Mouse (Mus musculus) limb, embryonic 11.5 days (tissue): ENCODE data around the gene Slc25a10. TPM values are rescaled to one million over a fixed set of nuclear protein-coding genes. Genes with fewer than 3 reads are reported as not detected.

Experiments
- ATAC-seq: fragments of 200-750 bp; cut with Nextera tagmentation; 2 replicates; pipeline ENCODE4 v1.8.0; 2017; ENCODE audit warnings: low read depth; ENCODE audit not compliant: insufficient number of reproducible peaks, low FRiP score, low TSS enrichment
- DNase-seq: peaks from one replicate; pipeline ENCODE4 v3.0.0-alpha.2; 2015; ENCODE audit warnings: low spot score
- H3K27ac ChIP-seq: fragments of 300-500 bp; sonication (generic); replicated peaks from 2 replicates; pipeline ENCODE4 v1.5.1; 2014; ENCODE audit warnings: low read depth, mild to moderate bottlenecking, low read length
- H3K27me3 ChIP-seq: fragments of 300-500 bp; sonication (generic); 2 replicates; pipeline ENCODE4 v1.6.1; 2014; ENCODE audit warnings: mild to moderate bottlenecking, low read length, mixed read lengths; ENCODE audit not compliant: control insufficient read depth, insufficient read depth
- H3K36me3 ChIP-seq: fragments of 300-500 bp; sonication (generic); 2 replicates; pipeline ENCODE4 v1.6.1; 2014; ENCODE audit warnings: mild to moderate bottlenecking, low read length, moderate library complexity, mixed read lengths; ENCODE audit not compliant: control insufficient read depth, insufficient read depth
- H3K4me1 ChIP-seq: fragments of 300-500 bp; sonication (generic); 2 replicates; pipeline ENCODE4 v1.6.1; 2014; ENCODE audit warnings: low read length, mixed read lengths; ENCODE audit not compliant: control insufficient read depth, insufficient read depth
- H3K4me2 ChIP-seq: fragments of 300-500 bp; sonication (generic); 2 replicates; pipeline ENCODE4 v1.6.1; 2014; ENCODE audit warnings: low read depth, mild to moderate bottlenecking, moderate library complexity; ENCODE audit not compliant: severe bottlenecking
- H3K4me3 ChIP-seq: fragments of 300-500 bp; sonication (generic); 2 replicates; pipeline ENCODE4 v1.5.1; 2014; ENCODE audit warnings: low read depth, low read length
- H3K9ac ChIP-seq: fragments of 300-500 bp; sonication (generic); 2 replicates; pipeline ENCODE4 v1.6.1; 2014; ENCODE audit warnings: mild to moderate bottlenecking, low read length
- H3K9me3 ChIP-seq: fragments of 300-500 bp; sonication (generic); 2 replicates; pipeline ENCODE4 v1.6.1; 2016; ENCODE audit warnings: low read length; ENCODE audit not compliant: control insufficient read depth
- WGBS: fragments of 180-500 bp; shearing (Covaris S2); extraction: QIAGEN DNeasy Blood & Tissue Kit; methylation state at CpG from one replicate; pipeline ENCODE4 v1.1.7; 2014; 5-methylcytosine and 5-hydroxymethylcytosine counted together
- polyA plus RNA-seq: library from polyadenylated mRNA; unstranded; fragments of >200 nt; fragmentation: Nextera tagmentation; extraction: Ambion mirVana; gene quantifications from 2 replicates; pipeline ENCODE4 v1.2.1, GENCODE M21; 2014

The Slc25a10 gene
- polyA plus RNA-seq, 1 experiment from 2014 or later, result 57.8 TPM

DNA sequence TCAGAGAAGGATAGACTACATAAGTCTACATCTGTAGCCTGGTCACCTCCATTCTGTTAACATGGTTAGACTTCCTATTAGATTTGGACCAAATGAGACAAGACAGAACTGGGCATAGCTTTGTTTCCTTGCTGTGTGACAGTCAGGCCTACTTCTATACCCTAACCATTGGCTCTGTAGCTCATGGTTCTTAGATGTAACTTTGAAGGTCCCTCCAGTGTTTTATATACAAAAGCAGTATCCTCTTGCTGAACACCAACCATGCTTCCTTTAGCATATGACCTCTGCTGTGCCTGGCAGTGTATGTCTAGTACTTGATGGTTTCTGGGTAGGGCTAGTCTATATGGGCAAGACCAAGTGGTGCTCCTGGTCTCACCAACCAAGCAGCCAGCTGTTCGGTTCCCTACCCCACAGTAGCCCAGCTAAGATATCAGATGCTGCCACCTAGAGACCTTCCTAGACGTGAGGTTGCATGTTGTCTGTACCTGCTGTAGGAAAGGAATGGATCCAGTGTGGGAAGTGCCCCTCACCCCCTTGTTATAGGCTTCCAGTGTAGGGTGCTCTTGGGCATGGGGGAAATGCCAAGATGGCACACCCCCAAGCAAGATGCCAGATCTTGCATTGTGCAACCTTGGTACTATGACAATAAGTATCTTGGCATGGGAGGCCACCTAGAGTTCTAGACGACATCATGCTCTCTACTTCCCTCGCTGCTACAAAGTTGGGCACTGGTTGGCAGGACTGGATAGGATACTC, 1.2 kb upstream of the Slc25a10 start:
- no peak overlapping the region for H3K4me3 ChIP-seq
- H3K9ac ChIP-seq, result no peak overlapping the region; the same call in 1 of the 2 replicates
- H3K4me1 ChIP-seq, result peaks cover 23% of the 10 kb centered on the region
- ATAC-seq (no peak), DNase-seq (no peak)
- H3K4me2 ChIP-seq, result peak overlapping the region; percentile 92; the same call in 1 of the 2 replicates
- WGBS, result 36% methylated on average over 4 of the region's 4 CpGs
- H3K36me3 ChIP-seq, result peaks cover 21% of the 10 kb centered on the region
- H3K27me3 ChIP-seq, result no peaks in the 10 kb centered on the region
- no peak overlapping the region for H3K27ac ChIP-seq
- H3K9me3 ChIP-seq, result no peaks in the 10 kb centered on the region

DNA sequence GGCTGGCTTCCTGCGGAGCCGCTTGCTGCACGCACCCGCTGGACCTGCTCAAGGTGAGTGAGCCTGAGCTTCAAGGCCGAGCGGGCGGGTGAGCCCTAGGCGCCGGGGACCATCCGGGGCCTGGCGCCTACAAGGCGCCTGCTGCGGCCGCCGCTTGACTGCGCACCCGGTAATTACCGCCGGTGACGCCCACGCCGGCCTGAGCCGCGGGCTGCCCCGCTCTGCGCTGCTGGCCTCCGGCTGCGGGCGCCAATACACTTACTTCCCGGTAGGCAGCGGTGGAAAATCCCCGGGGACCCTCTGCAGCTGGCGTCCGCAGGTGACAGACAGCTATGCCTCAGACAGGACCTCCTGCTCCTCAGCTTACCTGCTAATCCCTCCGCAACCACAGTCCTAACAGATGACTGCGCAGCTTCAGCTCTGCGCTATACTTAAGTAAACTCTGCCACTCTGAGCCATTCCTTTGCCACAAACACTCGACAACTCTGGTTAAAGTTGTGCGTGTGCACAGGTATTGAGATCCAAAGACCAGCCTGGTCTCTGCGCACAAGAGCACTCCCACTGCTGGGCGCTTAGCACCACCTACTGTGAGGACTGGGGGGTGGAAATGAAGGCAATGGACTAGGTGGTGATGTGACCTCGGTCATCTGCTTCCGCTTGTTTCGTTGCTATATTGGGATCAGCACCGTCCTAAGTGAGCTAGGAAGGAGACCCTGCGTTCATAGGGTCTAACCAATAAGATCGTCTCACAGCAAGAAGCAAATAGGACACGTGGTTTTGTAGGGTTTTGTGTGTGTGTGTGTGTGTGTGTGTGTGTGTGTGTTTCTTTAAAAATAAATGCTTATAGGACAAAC, 611 bp downstream of the Slc25a10 start:
- H3K9ac ChIP-seq, result peak overlapping the region; percentile 81
- peak overlapping the region; percentile 96 for H3K4me3 ChIP-seq
- H3K36me3 ChIP-seq, result peaks cover 29% of the 10 kb centered on the region
- H3K27ac ChIP-seq, result peak overlapping the region; percentile 80
- ATAC-seq (peak; percentile 40), DNase-seq (peak; percentile 61)
- no peaks in the 10 kb centered on the region for H3K27me3 ChIP-seq
- H3K4me1 ChIP-seq, result peaks cover 20% of the 10 kb centered on the region
- peak overlapping the region; percentile 92 for H3K4me2 ChIP-seq
- 0% methylated on average over 48 of the region's 48 CpGs for WGBS
- no peaks in the 10 kb centered on the region for H3K9me3 ChIP-seq

DNA sequence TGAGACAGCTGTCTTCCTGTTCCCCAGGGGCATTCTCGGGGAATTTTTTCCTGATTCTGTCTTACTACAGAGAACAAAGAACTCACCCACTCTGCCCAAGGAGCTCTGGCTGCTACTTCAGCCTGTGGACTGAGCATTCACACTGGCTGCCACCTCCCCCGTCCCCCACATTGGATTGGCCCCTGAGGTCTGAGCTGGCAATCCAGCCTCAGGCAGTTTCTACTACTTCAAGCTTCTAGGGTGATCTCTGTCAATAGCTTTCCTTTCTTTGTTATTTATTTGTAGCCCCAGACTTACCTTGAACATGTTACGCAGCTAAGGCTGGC, 1.2 kb downstream of the Slc25a10 start:
- Histone ChIP-seq H3K27me3 (no peaks in the 10 kb centered on the region), H3K4me2 (peak overlapping the region; percentile 92), H3K36me3 (peaks cover 25% of the 10 kb centered on the region; the same call in 1 of the 2 replicates), H3K9me3 (no peaks in the 10 kb centered on the region), H3K9ac (peak overlapping the region; percentile 81), H3K4me3 (peak overlapping the region; percentile 96), H3K27ac (no peak overlapping the region), H3K4me1 (peaks cover 20% of the 10 kb centered on the region)
- DNase-seq (peak; percentile 44), ATAC-seq (no peak)
- WGBS, result 28% methylated on average over 3 of the region's 3 CpGs

DNA sequence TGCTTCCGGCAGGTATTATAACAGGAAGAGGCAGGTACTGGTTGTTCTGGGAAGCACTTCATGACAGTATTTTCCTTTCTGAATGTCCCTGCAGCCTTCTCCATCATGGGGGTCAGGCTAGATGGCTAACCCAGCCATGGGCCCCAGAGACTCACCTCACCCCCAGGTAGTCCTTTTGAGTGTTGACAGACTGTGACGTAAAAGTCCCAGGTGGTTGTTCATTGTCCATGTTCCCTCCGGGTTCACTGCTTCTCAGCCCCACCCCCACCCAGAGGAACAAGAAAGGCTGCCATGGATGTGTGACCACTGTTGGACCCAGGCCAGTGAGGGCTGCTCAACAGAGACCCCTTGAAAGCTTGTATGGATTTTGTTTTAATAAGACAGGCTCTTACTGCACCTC, 1.7 kb downstream of the Slc25a10 start:
- peak overlapping the region; percentile 96; the same call in 1 of the 2 replicates for H3K4me3 ChIP-seq
- H3K9me3 ChIP-seq, result no peaks in the 10 kb centered on the region
- 64% methylated on average over 3 of the region's 3 CpGs for WGBS
- peaks cover 20% of the 10 kb centered on the region for H3K4me1 ChIP-seq
- peaks cover 25% of the 10 kb centered on the region; the same call in 1 of the 2 replicates for H3K36me3 ChIP-seq
- H3K4me2 ChIP-seq, result peak overlapping the region; percentile 92
- no peak overlapping the region for H3K27ac ChIP-seq
- H3K9ac ChIP-seq, result peak overlapping the region; percentile 81; the same call in 1 of the 2 replicates
- ATAC-seq, result no peak
- DNase-seq, result no peak
- H3K27me3 ChIP-seq, result no peaks in the 10 kb centered on the region

DNA sequence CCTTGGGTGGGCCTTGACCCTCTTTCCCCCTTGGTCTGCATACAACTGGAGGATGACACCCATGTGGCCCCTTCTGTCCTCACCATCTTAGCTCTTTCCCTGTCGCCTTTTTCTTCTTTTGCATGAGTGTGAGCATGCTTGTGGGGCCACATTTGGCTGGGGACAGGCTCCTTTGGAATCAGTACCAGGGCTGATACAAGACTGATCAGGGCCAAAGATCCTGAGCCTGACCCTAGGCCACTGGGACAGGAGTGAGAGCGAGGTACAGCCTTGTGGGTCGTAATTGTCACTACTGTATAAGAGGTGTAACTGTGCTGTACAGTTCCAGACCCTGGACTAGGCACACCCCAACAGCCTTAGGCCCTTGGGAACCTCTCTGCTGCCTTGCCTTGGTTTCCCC, 2.3 kb downstream of the Slc25a10 start:
- WGBS, result 85% methylated on average over 3 of the region's 3 CpGs
- H3K27ac ChIP-seq, result no peak overlapping the region
- no peak overlapping the region for H3K9ac ChIP-seq
- H3K4me2 ChIP-seq, result no peak overlapping the region
- H3K4me1 ChIP-seq, result peaks cover 20% of the 10 kb centered on the region
- peaks cover 27% of the 10 kb centered on the region; the same call in 1 of the 2 replicates for H3K36me3 ChIP-seq
- no peak overlapping the region for H3K4me3 ChIP-seq
- no peak for DNase-seq
- no peaks in the 10 kb centered on the region for H3K27me3 ChIP-seq
- no peaks in the 10 kb centered on the region for H3K9me3 ChIP-seq
- ATAC-seq, result no peak

DNA sequence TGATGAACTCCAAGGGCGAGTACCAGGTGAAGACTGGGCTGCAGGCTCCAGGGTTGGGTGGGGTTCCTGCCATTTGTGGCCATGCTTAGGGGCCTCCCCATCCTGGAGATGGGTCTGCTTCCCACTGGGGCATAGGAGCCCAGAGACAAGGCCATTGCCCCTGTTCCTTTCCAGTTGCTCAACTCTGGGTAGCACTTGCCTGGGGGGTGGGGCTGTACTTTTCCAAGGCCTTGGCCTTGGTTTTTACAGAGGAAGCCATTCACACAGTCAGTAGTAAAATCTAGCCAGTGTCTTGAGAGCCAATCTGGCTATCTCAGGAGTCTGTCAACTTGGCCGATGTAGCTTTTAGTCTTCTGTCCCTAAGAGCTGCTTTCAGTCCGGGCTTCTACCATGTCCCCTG, 5.8 kb downstream of the Slc25a10 start:
- H3K9ac ChIP-seq, result no peak overlapping the region
- ATAC-seq (no peak), DNase-seq (no peak)
- H3K27me3 ChIP-seq, result no peaks in the 10 kb centered on the region
- H3K4me3 ChIP-seq, result no peak overlapping the region
- peaks cover 7% of the 10 kb centered on the region for H3K4me1 ChIP-seq
- H3K9me3 ChIP-seq, result no peaks in the 10 kb centered on the region
- peaks cover 23% of the 10 kb centered on the region; the same call in 1 of the 2 replicates for H3K36me3 ChIP-seq
- no peak overlapping the region for H3K4me2 ChIP-seq
- 93% methylated on average over 3 of the region's 3 CpGs for WGBS
- H3K27ac ChIP-seq, result no peak overlapping the region

GRCm38 (mm10) chr11:120498226-120498625, 6.6 kb downstream of the Slc25a10 start:
- 95% methylated on average over 12 of the region's 12 CpGs for WGBS
- no peak overlapping the region for H3K9ac ChIP-seq
- DNase-seq (no peak), ATAC-seq (no peak)
- H3K4me2 ChIP-seq, result no peak overlapping the region
- no peaks in the 10 kb centered on the region for H3K9me3 ChIP-seq
- H3K4me3 ChIP-seq, result no peak overlapping the region
- H3K4me1 ChIP-seq, result peaks cover 2% of the 10 kb centered on the region
- H3K27ac ChIP-seq, result no peak overlapping the region
- peaks cover 23% of the 10 kb centered on the region; the same call in 1 of the 2 replicates for H3K36me3 ChIP-seq
- no peaks in the 10 kb centered on the region for H3K27me3 ChIP-seq

GRCm38 (mm10) chr11:120498891-120499290, 7.3 kb downstream of the Slc25a10 start:
- Histone ChIP-seq H3K4me3 (no peak overlapping the region), H3K9me3 (no peaks in the 10 kb centered on the region), H3K4me2 (no peak overlapping the region), H3K27ac (no peak overlapping the region), H3K27me3 (no peaks in the 10 kb centered on the region), H3K9ac (no peak overlapping the region), H3K36me3 (peaks cover 23% of the 10 kb centered on the region; the same call in 1 of the 2 replicates), H3K4me1 (no peaks in the 10 kb centered on the region)
- no peak for ATAC-seq
- DNase-seq, result no peak
- 86% methylated on average over 5 of the region's 5 CpGs for WGBS
